Mouse (Mus musculus) B cell, adult 62 days (primary cell): ENCODE results near the gene Fam181b. TPM values are rescaled to one million over a fixed set of nuclear protein-coding genes. Genes with fewer than 3 reads are reported as not detected.

Experiments
- total RNA-seq: library from RNA; stranded (reverse); gene quantifications from 4 replicates; pipeline ENCODE4 v1.2.4, GENCODE M21; 2023

Fam181b gene
- total RNA-seq = not detected in 4 replicates

DNA sequence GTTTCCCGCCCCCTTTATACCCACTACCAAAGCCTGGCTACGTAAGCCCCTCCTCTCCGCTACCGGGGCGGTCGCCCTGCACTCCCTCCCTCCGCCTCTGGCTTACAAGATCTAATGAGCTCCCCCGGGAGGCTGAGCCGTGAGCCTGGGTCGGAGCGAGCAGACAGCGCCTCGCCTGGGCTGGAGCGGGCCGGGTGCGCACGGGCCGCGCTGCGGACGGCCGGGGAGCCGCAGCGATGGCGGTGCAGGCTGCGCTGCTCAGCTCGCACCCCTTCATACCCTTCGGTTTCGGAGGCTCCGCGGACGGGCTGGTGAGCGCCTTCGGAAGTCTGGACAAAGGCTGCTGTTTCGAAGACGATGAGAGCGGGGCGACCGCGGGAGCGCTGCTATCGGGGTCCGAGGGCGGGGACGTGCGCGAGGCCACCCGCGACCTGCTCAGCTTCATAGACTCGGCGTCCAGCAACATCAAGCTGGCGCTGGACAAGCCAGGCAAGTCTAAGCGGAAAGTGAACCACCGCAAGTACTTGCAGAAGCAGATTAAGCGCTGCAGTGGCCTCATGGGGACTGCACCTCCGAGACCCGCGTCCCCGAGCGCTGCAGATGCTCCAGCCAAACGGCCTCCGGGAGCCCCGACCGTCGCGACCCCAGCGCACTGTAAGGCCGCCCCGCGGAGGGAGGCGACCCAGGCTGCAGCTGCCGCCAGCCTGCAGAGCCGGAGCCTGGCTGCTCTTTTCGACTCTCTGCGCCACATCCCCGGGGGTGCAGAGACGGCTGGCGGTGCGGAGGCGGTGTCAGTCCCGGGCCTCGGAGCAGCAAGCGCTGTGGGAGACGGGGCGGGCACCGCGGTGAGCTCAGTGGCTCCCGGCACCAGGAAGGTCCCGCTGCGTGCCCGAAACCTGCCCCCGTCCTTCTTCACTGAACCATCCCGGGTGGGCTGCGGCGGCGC is at the start of gene Fam181b:
Fam181b (plus strand) TSS at position 81 of the 946 bp plus-strand sequence.

Other genes with a start within 250 kb of the Fam181b start
- 2.0 to 4.9 TPM (median 4.3 TPM) in 4 replicates for gene Ddias, start 205.6 kb upstream of the Fam181b start, total RNA-seq
- gene Prcp, start 205.4 kb upstream of the Fam181b start, total RNA-seq = 43.7 to 48.5 TPM (median 46.7 TPM) in 4 replicates